Mouse (Mus musculus) brain, embryonic 14.5 days (tissue): Measurements from ENCODE around the gene Hddc2. TPM values are rescaled to one million over a fixed set of nuclear protein-coding genes. Genes with fewer than 3 reads are reported as not detected.

Experiments used
- DNase-seq: peaks from one replicate; pipeline ENCODE4 v3.0.0-alpha.2; 2011; ENCODE audit warnings: low read depth
- CTCF ChIP-seq: fragments of 200-500 bp; IDR thresholded peaks from 2 replicates; pipeline ENCODE4 v1.5.1; 2012; ENCODE audit warnings: inconsistent platforms, mild to moderate bottlenecking, moderate library complexity, borderline replicate concordance; ENCODE audit not compliant: insufficient read depth, insufficient read length; ENCODE audit errors: extremely low read depth
- POLR2A ChIP-seq: fragments of 200-500 bp; IDR thresholded peaks from 2 replicates; pipeline ENCODE4 v1.6.1; 2012; ENCODE audit warnings: mild to moderate bottlenecking, inconsistent platforms, borderline replicate concordance; ENCODE audit not compliant: poor library complexity, insufficient read depth, insufficient read length, severe bottlenecking; ENCODE audit errors: extremely low read depth
- polyA plus RNA-seq: library from polyadenylated mRNA; depleted of rRNA; stranded (reverse); fragments of >200 nt; gene quantifications from 2 replicates; pipeline ENCODE4 v1.2.3, GENCODE M21; 2012

Hddc2 gene
- polyA plus RNA-seq, 1 experiment = 26.4 TPM

DNA sequence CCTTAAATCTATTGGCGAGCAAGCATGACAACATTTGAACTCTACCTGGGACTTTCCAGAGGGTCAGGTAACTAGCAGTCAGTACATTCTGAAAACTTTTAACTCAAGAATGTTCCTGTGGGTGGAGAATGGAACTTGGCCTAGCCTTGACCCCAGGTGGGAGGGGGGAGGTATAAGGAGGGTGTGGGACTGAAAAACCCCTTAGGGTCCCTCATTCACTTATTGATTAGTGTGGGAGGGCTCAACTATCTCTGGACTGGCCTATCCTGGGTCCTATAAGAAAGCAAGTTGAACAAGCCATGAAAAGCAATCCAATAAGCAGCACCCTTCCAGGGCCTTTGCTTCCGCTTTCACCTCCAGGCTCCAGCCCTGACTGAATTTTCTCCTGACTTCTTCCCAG, 9.7 kb upstream of the Hddc2 start:
- TF ChIP-seq POLR2A (no peak), CTCF (no peak)
- DNase-seq = no peak

GRCm38 (mm10) chr10:31307024-31307598, 6.1 kb upstream of the Hddc2 start:
- TF ChIP-seq CTCF = no peak
- no peak for TF ChIP-seq POLR2A

GRCm38 (mm10) chr10:31318491-31318890, 5.3 kb downstream of the Hddc2 start:
- no peak for TF ChIP-seq CTCF
- TF ChIP-seq POLR2A = no peak
- DNase-seq = no peak

More at GRCm38 (mm10) chr10:31307024-31307598, 6.1 kb upstream of the Hddc2 start:
- DNase-seq = no peak

DNA sequence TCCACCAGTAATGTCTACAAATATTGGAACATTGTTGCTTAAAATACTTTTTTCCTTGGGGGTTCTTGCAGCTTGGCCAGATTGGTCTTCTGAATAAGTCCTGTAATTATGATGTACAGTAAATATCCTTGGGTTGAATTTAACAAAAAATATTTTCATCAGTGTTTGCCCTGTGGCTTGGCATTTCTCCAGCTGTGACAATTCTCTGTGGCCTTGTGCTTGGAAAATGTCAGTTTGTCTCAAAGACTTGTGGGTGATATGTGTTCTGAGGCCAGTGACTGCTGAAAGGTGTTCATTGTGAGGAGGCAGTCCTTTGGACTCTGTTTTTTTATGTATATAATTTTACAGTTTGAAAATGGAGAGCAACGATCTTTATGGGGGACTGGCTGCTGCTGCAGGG, 16.3 kb downstream of the Hddc2 start:
- TF ChIP-seq CTCF (no peak), POLR2A (no peak)
- DNase-seq = no peak

DNA sequence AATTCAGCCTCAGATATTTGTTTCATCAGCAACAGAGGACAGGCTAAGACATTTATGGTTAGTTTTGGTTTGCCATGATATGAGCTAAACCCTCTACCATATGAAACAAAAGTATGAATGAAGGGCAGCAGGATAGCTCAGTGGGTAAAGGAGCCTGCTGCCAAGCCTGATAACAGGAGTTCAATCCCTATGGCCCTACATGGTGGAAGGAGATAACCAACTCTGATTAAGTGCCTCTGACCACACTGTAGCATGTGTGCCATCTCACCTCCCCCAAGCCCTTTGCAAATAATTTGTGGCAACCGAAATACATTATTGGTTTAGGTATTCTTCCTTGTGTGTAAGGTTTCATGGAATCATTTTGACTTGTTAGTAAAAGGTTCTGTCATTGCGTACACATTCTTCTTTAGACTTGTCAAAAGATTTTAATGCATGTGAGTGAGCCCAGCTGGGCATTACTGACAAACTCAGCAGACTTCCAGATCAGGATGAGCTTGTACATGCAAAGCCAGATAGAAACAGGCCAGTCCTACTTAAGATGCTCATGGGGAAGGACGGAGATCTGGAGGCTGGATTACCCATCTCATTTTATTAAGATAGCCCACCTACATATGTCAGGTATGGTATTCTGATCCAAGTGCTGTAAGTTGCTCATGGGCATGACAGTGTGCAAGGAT, 17.2 kb downstream of the Hddc2 start:
- DNase-seq = no peak
- TF ChIP-seq POLR2A (no peak), CTCF (no peak)

- peak; percentile 73 for DNase-seq
- no peak for TF ChIP-seq POLR2A
- TF ChIP-seq CTCF = no peak
Observed at GRCm38 (mm10) chr10:31331225-31331775, 18.1 kb downstream of the Hddc2 start.

DNA sequence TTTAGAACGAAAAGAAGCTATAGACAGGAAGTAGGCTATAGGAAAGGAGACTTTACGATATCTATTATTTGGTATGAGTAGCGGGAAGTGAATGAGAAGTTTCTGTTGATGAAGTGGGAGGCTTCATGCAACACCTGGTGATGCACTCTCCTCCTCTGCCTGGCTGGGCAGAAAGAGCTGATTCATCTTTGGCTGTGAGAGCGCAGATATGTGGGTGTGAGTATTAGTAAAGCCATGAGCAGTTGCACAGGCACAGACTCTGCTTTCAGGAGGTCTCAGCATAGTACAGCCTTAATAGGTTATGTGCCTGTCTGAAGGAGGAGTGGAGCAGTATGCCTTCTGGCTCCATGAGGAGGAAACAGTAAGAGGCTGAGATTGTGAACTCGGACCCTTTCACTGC, 23.2 kb downstream of the Hddc2 start:
- no peak for DNase-seq
- no peak for TF ChIP-seq POLR2A

DNA sequence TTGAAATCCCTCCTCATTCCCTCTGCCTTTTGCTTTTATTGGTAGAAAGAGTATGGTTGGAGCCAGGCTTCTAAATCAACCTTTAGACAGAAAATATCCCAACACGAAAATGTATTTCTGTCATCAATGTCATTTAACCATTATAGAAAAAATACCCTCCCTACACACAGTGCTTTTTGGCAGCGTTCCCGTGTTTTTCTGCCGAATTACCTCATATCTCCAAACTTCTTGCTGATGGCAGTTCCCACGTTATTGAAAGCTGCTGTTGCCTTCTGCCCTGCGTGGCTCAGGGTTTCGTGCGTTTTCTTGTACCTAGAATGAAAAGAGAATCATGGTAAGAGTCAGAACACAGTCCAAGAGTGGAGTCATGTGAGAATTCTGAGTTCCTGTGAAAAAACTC, 33.2 kb downstream of the Hddc2 start:
- DNase-seq = no peak
- TF ChIP-seq POLR2A = no peak

- no peak for TF ChIP-seq POLR2A
- TF ChIP-seq CTCF = no peak
- DNase-seq = no peak
Observed at GRCm38 (mm10) chr10:31351056-31351455, 37.9 kb downstream of the Hddc2 start.

DNA sequence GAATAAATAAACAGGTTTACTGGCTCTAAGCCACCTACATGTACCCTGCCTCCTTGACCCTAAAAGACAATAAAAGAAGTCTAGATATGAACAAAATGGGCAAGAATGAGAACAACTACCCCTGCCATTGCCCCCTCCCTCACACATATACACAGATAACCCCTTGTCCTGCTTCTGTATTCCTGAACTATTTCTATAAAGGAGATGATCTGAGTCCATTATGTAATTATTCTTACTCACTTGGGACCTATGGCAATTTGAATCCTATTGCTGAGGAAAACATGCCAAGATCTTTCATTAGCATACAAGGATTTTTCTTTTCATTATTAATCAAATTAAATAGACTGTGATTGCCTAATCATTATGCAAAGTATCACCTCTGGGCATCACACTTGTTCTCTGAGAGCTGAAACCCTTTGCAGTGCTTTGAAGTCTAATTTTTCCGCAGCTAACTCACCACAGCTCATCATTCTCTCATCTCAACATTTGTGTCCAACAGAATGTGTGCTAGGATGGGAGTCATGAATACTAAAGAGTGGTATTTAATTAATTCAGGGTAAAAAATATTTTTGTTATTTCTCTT, 39.8 kb downstream of the Hddc2 start:
- TF ChIP-seq POLR2A (no peak), CTCF (no peak)
- peak; percentile 59 for DNase-seq

DNA sequence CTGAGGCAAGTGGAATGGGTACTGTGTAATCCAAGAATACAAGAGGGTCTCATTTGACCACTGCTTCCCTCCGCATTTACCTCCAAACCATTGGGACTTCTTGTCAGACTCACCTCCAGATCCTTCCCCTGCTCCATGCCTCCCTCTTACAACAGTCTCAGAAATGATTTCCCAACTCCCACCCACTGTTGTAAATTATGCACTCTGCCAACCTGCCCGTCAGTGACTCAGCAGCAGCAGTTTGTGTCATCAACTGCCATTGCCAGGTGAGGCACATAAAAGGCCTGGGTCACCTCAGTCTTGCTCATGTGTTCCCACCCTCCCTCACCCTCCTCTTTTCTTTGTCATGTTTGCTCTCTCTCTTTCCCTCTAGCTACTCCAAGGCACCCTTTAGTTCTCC, 41.0 kb downstream of the Hddc2 start:
- no peak for DNase-seq
- TF ChIP-seq POLR2A (no peak), CTCF (no peak)
